Mouse (Mus musculus) R1 (cell line): ENCODE measurements at regions not wholly inside any gene's neighbourhood (a gene's known extent, or its start where the extent isn't known, plus 50 kb on each side); places are given as distances from the start of the nearest gene placed in this dataset.

Experiments
- DNase-seq: peaks from one replicate; pipeline ENCODE4 v3.0.0-alpha.2; 2018; ENCODE audit warnings: low read depth, low spot score

DNA sequence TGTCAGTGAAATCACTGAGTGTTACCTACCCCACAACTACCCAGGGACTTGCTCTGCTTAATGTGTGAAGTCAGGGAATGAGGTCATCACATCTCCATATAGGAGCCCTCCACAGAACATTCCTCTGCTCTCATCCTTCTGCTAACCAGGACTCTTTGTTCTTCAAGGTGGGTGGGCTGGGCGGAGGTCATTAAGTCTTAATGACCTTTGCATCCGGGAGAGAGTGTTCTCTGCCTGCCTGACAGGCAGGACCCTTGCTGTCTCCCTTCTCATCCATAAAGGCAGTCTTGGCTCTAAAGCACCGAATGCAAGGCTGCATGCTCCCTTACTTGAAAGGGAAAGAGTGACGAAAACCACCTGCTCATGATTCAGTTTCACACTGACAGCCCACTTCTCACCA, 1051.4 kb downstream of the Slc22a22 start:
- DNase-seq: peak; percentile 62

DNA sequence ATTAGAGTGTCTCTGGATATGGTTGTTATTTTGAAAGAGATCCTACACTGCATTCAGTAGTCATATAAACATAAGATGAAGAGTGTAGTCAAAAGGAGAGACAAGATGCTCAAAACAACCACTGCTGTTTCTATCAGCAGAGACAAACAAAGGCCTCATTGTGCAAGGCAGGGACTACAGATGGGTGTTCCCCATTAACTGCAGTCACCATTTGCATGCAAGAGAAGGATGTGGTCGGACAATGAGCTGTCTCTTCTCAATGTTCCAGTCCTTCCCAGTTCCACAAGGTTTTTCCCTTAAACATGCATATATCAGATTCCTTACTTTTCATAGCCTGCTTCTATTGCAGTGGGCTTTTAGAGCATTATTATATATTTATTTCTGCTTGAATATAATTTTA, 1056.7 kb downstream of the Slc22a22 start:
- DNase-seq: peak; percentile 28

DNA sequence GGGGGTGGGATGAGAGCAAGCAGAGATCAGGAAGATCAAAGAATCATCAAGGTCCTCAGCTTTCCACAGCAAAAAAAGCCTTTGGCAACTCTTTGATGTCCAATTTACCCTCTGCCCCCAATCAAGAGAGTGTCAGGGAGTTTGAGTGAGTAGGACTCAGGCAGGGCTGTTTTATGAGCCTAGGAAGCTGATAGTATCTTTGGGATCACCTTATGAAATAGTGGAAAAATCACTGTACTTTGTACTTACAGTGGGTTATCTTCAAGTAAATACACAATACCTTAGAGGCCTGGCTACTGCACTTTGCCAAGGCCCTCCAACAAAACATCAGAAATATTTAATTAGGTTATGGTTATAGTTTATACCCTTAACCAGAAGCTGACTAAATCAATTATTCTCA, 1085.4 kb downstream of the Slc22a22 start:
- DNase-seq: no peak

DNA sequence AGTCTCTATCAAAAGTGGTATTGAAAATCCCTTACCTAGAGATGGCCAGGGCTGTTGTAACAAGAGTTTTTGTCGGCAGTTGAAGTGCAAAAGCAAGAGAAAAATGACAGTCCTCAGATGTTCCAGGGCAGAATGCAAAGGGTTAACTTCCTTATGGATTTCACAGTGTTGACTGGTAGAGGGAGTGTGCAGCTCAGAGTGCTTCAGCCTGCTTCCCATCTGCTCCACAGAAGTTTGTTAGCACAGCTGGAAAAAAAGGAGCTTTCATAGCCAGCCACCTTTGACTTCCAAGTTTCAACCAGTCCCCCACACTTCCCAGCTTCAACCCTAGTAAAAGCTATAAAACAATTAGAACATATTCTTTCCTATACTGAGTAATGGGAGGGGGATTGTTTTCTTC, 1098.9 kb downstream of the Slc22a22 start:
- DNase-seq: no peak

DNA sequence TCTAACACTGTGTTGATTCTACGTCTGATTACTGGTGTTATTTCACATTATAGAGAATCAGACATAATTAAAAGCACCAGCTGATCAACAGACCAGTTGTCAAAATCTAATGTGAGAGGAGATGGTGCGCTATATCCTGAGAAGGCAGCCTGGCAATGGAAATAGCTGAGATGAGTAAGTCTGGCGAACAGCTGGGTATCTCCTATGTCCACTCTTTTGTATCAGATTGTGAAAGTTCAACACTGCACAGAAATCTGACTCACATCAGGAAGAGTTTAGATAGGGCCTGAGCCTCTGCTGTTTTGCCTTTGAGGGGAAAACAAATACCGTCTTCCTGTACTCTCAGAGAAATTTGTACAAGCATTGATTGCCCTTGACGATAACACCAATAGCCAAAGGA, 1126.5 kb downstream of the Slc22a22 start:
- no peak for DNase-seq

DNA sequence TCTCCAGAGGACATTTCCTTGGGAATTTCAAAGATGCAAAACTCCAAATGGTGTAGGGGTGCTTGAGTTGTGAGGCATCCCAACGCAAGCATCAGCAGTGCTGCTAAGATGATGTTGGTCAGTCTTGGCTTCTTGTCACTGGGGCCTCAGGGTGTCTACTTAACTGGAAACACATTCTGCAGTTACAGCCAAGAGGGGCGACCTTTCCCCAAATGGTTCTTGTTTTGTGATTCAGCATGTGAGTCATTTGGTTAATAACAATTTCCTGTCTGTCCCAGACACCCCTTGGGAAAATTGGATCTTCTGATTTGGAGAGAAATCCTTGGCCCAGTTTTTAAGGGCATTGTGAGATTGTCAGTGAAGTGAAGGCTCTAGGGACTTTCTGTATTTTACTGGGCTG, 1131.3 kb downstream of the Slc22a22 start:
- no peak for DNase-seq

DNA sequence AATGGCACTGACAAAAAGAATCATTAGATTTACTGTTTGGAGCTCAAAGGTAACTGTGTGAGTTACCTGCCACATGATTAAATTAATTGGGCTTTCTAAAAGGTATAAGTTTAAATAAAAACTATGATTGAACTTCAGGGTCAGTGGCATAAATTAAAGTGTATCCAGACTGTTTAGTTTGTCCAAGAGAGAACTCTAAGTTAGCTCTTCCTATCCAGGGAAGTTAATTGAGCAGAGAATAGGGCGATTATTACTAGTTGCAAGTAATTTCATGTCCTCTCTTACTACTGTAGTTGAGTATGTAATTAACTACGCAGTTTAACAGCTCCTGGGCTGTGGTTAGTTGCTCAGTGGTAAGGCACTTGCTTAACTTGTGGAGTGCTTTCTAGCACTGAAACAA, 1132.5 kb downstream of the Slc22a22 start:
- DNase-seq: no peak

DNA sequence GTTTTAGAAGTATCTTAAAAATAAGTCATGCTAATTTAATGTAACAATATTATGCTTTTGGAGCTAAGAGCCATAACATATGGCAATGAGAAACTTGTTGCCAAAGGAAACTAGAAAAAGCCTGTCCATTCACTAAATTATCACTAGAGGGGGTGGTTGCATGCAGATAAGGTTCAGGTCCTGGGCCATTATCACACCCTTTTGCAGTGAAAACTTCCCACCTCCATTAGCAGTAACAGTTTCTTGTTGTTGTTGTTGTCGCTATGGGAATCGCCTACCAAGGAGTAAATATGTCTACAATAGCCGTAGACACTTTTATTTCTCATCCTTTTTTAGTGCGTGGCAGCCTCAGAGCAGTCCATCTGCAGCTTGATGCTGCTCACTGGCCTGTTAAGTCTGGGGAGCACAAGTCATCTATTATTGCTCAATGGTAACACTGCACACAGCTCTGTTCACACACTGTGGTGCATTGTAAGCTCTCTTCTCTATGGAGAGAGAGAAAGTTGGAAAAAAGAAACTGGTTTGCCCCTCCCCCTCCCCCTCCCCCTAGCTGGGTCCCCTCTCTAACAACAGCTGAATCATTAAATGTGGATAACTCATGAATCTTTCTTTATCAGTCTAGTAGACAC, 1133.0 kb downstream of the Slc22a22 start:
- peak; percentile 17 for DNase-seq

DNA sequence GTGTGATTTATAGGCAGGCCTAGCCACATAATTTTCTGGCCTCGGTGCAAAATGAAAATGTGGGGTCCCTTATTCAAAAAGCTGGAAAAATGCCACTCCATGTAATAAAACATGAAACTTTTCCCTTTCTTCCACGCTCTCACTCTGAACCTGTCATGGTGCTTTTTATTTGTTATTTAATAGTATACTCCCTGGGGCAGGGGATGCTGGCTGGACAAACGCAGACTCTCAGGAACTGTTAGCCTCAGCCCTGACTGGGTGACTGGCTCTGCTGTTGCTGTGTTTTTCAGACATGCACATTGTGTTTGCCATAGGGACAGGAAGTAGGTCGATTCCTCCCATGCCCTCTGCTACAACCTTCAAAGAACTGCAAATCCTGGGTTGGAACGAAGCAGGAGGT, 1139.5 kb downstream of the Slc22a22 start:
- no peak for DNase-seq

DNA sequence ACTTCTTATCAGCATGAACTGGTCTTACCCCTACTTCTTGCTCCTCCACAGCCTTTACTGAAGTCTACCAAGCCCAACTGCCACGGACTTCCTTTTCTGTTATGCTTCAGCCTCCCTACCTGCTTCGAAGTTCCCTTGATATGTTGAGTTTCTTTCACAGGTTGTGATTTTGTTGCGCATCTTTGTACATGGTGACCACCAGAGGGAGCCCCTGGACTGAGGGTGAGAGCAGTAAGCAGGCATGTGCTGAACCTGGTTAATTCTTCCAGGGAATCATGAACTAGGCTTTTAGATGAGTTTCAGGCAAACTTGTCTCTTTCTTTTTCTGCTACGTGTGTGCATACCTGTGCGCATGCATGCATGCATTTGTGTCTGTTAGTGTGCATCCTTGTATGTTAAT, 1141.0 kb downstream of the Slc22a22 start:
- peak; percentile 68 for DNase-seq

DNA sequence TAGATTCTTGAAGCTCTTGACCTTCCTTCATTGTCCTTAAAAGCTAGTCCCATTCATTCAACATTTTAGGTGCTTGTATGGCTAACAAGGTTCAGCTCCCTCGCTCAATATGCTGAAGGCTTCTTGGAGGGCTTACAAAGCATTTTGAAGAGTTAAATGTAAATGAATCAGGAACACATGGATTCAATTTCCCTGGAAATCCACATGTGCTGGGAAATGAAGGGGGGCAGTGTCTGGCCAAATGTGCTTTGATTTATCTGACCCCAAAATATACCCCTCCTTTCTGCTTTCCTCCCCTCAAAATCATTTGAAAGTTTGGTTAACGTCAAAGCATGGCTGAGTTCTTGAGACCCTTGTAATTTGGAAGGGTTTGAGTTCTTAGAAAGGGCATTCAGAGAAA, 1142.4 kb downstream of the Slc22a22 start:
- no peak for DNase-seq

DNA sequence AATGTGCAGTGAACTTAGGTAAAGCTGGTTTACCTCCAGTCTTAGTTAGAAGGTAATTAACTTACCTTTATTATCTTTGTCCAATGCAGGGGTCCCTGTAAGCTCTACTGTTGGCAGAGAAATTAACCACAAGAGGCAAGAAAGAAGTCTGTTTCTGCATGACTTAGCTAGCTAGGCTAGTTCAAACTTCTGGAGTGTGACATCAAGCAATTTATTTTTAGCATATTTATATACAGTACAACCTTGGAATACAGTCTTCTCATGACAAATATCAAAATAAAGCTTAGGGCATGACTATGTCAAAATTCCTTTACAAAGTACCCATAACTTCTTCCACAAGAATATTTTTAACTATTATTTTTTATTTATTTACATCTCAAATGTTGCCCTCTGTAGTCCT, 1156.9 kb downstream of the Slc22a22 start:
- no peak for DNase-seq

DNA sequence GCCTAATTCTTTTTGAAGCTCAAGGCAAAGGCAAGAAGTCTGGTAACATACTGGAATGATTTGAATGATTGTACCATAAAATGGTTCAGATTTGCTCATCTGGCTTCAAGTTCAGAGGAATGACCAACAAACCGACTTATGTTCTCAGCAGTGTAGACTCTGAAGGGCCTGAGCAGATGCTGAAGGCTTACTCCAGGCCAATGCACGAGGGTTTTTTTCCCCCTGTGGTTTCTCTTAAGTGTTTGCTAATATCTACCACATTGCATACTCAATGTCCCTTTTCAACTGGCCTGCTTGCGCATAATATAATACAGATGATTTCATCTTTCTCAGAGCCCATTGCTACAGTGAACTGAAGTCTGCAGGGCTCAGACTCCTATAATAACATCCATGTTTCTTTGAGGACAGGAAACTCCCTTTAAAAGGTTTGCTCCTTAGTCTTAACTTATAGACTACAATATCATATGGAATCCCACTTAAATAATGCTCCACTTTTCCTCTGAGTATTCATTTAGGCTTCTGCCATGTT, 1182.5 kb downstream of the Slc22a22 start:
- DNase-seq: no peak

DNA sequence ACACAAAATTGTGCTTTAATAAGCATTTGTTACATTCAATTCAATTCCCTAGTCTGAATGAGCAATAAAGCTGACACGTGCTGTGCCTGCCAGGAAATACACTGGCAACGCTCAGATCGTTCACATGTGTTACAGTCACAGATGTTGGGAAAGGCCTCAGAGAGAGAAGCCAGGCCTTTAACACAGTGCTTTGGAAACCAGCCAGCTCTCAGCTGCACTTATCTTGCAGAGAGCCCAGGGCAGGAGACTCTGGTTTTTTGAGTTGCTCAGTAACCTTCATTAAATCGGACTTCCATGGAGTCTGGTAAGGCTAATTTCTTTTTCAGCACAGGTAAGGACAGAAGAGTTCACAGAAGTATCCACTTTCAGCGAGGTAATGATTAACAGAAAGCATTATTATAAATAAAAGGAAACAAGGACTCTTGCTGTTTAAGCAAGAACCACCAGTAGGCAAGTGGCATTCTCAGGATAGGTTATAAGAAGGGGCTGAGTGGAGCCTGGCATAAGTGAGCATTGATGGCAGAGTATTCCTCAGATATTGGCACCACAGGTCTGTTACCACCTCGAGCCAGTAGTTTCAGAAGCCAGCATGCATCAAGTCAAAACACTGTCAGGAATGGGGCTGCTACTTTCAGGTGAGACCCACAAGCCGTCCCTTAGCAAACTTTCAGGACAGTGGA, 1198.7 kb downstream of the Slc22a22 start:
- no peak for DNase-seq

DNA sequence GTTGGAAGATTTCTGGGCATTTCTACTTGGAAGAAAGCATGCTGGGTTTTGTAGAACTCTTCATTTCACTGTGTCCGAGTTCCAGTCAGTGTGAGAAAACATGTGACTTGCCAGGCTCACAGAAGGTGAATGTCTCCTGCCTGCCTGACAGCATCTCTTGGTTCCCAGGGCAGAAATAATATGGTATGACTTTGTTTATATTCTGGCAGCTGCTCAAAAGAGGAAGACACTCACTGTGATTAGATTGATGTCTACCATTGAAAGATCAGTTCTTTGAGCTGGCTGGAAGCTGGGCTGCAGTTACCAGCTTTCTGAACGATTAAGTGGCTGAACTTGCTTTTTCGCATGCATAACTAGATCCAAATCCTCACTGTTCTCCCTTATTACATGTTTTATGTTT, 1199.4 kb downstream of the Slc22a22 start:
- no peak for DNase-seq

DNA sequence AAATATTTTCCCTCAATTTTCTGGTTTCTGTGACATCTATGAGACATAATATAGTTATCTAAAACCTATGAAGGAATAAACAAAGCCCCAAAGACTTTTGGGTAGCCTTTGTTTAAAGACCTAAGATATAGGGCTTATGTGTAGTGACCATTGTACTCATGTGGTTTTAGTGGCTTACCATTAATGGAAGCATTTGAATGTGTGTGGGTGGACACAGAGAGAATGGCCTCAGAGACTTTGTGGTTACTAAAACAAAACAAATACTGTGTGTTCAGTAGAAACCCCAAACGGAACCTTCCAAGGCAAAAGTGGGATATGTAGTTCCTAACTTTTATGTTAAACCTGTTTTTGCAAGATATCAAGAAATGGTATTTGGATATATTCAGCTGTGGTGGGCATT, 1228.7 kb downstream of the Slc22a22 start:
- no peak for DNase-seq

DNA sequence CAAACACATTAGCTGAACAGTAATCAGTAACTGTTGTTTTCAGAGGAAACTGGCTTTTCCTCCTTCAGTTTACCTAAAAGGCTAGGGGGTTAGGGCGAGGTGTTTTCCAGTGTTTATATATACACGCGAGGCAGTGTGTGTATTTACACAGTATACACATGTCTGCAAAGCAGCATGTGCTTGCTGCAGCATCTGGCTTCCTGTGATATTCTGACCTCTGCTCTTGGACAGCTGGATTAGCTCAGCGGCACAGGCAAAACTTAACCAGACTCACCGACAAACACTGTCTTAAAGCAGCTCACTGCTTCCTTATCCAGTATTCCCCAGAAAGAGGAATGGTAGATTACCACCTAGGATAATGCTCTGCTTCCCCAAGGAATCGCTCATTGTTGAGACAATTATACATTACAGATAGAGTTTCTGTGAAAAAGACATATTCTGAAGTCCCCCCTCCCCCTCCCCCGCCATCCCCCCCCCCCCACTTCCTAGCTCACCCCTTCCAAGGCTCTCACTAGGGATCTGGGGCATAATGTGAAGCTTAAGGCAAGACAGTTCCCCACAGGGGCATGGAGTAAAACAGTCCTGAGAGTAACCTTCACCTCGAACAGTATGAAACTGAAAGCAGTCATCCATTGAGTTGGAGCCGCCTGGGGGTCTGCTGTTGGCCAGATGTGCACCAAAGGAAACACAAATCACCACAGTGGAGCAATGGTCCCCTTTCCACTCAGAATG, 1233.3 kb downstream of the Slc22a22 start:
- no peak for DNase-seq

DNA sequence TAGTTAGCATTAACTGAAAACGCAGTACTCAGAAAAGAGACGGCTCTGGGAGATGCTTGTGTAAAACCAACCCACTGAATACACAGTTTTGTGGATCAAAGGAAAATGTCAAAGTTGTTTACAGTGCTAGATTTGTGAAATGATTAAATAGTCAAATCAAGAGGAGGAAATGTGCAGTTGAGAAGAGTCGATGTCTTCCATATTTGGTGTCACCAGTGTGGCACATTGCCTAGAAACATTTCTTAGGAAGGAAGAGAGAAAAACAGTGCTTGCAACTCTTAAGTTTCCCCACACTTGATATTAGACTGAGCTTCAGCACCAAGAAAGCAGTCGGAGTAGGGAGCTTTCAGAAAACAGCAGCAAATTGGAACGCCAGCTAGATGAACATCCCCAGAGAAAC, 1274.9 kb downstream of the Slc22a22 start:
- no peak for DNase-seq

DNA sequence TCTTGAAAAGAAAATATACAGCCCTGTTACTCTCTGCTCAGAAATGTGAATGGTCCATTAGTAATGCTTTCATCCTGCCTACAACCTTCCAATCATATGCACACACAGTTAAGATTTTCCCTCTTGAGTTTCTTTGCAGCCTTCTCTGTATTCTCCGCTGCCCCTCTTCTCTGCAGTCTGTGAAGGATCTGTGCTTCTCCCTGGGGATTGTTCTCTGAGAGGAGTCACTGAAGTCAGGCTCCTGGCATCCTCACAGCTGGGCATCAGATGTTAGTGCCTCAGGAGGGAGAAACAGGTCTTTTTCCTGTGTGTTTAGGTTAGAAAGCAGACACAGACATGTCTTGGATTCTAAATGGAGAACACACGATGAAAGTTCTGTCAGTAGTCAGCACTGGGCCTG, 1278.1 kb downstream of the Slc22a22 start:
- no peak for DNase-seq

DNA sequence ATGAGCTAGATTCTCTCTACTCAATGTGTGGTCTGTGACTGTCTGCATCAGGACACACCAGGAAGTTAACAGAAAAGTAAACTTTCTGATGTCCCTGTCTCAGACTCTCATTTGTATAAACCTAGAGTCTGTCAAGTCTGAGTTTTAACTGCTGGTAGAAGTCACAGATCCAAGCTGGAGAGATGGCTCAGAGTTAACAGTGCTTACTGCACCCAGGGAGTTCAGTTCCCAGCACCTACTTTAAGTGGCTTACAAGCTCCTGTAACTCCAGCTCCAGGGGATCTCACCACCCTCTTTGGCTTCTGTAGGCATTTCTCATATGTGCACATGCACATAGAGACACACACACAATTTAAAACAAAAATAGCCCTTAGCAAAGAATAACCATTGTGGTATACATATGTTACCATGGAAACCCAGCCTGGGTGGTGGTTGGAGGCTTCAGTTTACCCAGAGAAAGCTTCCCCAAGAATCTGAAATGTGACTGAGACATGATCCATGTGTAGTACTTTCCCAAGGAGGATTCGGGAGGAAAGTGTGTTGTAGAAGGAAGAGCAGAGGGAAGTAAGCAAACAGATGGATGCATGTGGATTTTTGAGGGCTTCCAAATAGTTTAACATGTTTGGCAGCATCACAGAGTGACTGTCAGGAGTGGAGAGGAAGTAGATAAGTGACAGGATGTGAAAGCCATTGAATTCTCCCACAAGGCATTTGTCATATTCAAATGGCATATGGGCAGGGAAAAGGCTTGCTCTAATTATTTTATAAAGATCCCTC, 1279.8 kb downstream of the Slc22a22 start:
- DNase-seq: no peak

DNA sequence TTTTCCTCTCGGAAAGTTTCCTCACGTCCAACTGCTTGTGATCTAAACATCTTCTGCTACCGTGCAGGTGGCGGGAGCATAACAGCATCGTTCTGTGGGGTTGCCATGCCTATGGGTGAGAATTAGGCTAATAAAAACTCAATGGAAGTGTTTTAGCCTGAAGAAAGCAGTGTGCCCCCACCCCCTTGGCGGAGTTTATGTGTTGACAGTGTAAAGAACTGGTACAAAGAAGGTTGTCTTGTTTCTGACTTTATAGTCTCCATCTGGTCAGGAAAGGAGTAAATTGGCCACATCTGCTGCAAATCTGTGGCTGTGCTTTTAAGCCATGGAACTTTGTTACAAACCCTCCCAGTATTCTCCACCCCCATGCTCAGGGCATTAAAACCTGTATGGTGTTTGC, 1311.2 kb downstream of the Slc22a22 start:
- no peak for DNase-seq

DNA sequence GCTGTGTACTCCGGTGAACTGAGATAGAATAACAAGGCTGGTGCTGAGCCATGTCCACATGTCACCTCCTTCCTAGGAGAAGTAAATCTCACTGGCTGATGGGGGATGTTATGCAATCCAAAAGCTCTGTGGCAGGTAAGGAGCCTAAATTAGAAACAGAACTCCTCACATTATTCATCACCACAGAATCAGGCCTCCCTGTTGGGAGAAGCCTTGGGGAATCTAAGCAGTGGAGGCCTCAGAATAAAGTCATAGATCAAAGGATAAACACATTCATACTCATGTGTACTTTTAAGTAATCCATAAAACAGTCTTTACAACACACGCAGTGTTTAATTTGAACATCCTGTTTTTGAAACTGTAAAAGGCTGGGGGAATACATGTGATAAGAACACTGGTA, 1318.7 kb downstream of the Slc22a22 start:
- DNase-seq: no peak
